Mouse (Mus musculus) frontal cortex, postnatal 10 days (tissue): ENCODE results near the gene Raver1.
A peak's percentile ranks its signal among the peaks of the same experiment; 100 is the strongest.

Experiments
- DNase-seq, 2 experiments: peaks; one replicate each; pipeline ENCODE4 v3.0.0; 2022; ENCODE audit warnings: low spot score in 2 of 2, mixed read lengths in 1 of 2

Gene Raver1

DNA sequence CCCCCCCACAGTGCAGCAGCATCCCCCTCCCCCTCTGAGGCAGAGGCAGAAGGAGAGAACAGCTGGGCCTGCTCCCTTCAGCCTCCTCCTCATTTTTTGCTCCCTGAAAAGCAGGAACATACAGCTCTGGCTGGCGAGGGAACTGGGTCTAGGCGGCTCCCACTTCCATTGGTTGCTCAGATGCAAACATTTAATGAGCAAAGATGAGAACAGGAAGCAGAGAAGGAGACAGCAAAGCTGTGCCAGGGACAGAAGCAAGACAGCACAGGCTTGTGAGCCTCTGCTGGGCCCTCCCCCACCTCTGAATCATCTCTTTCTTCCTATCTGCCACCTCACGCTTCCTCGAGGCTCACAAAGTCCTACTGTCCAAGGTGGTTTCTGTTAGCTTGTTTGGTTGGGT, 50.5 kb downstream of the Raver1 start:
- DNase-seq: peak; percentile 41 to 68

GRCm38 (mm10) chr9:21039779-21040178, 52.0 kb downstream of the Raver1 start:
- DNase-seq: no peak

GRCm38 (mm10) chr9:21037481-21037891, 54.3 kb downstream of the Raver1 start:
- peak in 1 of 2 experiments; percentile 44 for DNase-seq

- DNase-seq: no peak
These were observed 55.1 kb downstream of the Raver1 start for GRCm38 (mm10) chr9:21036666-21037065.

DNA sequence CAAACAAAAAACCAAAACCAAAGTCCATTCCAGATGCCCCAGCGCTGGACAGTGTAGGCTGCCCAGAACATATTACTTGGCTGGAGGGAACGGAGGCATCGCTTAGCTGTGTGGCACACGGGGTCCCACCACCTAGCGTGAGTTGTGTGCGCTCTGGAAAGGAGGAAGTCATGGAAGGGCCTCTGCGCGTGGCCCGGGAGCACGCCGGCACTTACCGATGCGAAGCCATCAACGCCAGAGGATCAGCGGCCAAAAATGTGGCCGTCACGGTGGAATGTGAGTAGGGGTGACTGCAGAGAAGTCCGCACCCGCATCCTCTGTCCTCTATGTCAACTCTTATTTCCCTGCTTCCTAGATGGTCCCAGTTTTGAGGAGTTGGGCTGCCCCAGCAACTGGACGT, 55.6 kb downstream of the Raver1 start:
- DNase-seq: no peak

DNA sequence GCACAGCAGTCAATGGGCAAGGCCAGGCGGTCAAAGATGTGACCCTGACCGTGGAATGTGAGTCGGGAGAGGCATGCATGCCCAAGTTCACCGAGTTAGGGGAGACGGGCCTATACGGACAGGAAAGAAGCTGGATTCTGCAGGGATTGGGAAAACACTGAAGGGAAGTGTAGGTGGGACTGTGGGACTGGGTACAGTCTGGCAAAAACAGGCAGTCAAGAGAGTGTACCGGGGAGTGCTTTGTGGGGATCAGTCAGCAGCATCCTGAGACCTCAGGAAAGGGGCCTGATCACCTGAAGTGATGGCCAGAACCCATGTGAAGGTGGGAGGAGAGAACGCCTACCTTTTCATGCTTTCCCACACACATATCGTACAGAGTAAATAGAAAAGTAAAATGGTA, 56.2 kb downstream of the Raver1 start:
- no peak for DNase-seq

DNA sequence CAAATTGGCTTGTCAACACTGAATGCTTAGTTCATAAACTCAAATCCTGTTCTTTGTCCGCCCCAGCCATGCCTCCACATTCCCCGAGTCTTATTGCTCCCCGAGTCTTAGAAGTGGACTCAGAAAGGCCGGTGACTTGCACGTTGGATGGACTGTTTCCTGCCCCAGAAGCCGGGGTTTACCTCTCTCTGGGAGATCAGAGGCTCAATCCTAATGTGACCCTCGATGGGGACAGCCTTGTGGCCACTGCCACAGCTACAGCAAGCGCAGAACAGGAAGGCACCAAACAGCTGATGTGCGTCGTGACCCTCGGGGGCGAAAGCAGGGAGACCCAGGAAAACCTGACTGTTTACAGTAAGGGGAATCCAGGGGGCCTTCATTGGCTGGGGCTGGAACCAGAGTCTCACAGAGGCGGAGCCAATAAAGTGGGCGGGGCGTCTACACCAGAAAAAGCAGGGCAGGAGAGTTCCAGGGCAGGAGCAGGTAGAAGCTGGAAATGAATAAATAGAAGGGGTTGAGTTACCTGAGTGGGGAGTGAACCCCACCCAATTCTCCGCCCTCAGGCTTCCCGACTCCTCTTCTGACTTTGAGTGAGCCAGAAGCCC, 57.2 kb downstream of the Raver1 start:
- DNase-seq: no peak

- DNase-seq: peak in 1 of 2 experiments; percentile 56
These were observed 58.7 kb downstream of the Raver1 start for GRCm38 (mm10) chr9:21033136-21033535.

GRCm38 (mm10) chr9:21032491-21032890, 59.3 kb downstream of the Raver1 start:
- no peak for DNase-seq

GRCm38 (mm10) chr9:21031896-21032351, 59.9 kb downstream of the Raver1 start, which contains the start of gene Icam5:
Gene Icam5, plus strand, starts transcription at chr9:21032073.
- peak; percentile 81 to 84 for DNase-seq

DNA sequence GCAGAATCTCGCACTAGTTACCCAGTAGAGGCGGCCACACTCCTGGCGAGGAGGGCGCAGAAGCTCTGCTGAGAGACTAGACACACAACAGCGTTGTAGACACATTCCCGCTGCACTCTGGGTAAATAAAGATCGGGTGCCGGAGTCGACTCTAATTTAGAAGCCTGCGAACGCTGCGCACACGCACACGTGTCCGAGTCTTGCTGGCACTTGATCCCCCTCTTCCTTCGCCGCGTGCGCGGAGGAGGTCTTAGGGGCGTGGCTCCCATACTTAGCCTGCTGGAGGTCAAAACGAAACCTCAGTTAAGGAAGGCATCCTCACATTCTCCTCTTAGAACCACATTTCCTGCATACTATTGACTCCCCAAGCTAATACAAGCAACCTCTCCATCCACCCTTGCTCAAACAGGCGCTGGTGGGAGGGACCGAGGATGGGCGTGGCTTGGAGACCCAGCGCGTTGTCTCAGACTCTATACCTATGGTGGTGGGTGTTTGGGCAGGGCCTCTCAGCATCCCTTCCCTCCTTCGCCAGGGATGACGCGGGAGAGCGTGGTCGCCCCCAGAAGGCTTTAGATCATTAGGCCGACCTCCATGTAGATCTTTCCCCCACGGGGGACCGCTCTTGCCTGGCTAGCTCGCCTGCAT, 60.4 kb downstream of the Raver1 start:
- peak; percentile 78 to 81 for DNase-seq

- peak in 1 of 2 experiments; percentile 83 for DNase-seq
These were observed 61.0 kb downstream of the Raver1 start for GRCm38 (mm10) chr9:21030781-21031250.

- no peak for DNase-seq
These were observed 61.7 kb downstream of the Raver1 start for GRCm38 (mm10) chr9:21030055-21030600.

- peak in 1 of 2 experiments; percentile 77 for DNase-seq
These were observed 62.3 kb downstream of the Raver1 start, which contains the start of gene Icam4 for GRCm38 (mm10) chr9:21029291-21030054. Gene Icam4, plus strand, starts transcription at chr9:21029373.

DNA sequence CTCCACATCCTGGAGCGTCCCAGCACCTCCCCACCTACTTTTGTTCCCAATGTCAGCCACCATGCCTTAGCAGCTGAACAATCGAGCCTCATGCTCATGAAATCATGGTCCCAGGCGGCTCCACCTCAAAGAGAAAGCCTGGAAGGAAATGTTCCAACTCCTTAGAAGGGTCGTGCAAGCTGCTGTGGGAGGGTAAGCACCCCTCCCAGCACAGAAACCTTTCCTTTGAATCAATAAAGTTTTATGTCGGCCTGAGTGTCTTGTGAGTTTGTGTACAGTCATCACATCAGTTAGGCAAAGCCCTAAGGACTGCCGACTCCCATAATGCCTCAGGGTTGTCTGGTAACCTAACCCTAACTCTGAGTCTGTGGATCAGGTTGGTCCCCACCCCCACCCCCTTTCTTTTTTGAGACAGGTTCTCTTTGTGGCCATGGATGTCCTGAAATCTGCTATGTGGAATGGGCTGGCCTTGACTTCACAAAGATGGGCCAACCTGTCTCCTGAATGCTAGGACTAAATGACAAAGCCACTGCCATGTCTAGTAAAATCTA, 63.2 kb downstream of the Raver1 start:
- DNase-seq: no peak

GRCm38 (mm10) chr9:21027774-21028290, 64.0 kb downstream of the Raver1 start:
- no peak for DNase-seq

DNA sequence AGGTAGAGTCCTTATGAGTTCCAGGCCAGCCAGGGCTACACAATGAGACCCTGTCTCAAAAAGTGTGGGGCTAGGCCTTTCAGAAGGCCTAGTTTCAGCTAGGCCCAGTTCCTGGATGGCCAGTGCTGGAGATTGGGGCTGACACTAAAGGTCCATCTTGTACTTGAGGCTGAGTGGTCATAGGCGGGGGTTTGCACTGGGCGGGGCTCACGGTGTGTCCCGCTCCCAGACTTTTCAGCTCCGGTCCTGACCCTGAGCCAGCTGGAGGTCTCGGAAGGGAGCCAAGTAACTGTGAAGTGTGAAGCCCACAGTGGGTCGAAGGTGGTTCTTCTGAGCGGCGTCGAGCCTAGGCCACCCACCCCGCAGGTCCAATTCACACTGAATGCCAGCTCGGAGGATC, 65.0 kb downstream of the Raver1 start:
- no peak for DNase-seq

DNA sequence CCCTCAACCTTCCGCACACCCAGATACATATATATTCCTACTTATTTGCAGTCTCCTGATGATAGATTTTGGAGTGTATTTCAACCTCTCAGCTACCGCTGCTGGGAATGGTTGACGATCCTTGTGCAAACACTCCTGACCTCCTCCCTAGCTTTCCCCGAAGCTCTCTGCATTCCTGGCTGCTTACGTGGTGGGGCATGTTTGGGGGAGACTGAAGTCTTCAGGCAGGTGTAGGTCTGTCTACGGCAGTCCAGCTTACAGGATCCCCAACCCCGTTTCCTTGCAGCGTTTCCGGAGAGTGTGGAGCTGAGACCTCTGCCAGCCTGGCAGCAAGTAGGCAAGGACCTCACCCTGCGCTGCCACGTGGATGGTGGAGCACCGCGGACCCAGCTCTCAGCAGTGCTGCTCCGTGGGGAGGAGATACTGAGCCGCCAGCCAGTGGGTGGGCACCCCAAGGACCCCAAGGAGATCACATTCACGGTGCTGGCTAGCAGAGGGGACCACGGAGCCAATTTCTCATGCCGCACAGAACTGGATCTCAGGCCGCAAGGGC, 66.5 kb downstream of the Raver1 start:
- DNase-seq: no peak
